Mouse (Mus musculus): ENCODE measurements at regions not wholly inside any gene's neighbourhood (a gene's known extent, or its start where the extent isn't known, plus 50 kb on each side); places are given as distances from the start of the nearest gene placed in this dataset.
"Not testable (repeated sequence)": the region's sequence is repeated elsewhere in the genome, so short reads cannot be mapped to it uniquely, and the experiment has no call there.

GRCm38 (mm10) chr5:4341956-4342355 is 149.8 kb downstream of the Mterf1b start:
- 20% methylated on average over 6 of the region's 6 CpGs for WGBS

GRCm38 (mm10) chr5:4344458-4344857 is 152.3 kb downstream of the Mterf1b start:
- no peaks in the 10 kb centered on the region for H3K36me3 ChIP-seq (ENCODE audit: insufficient read depth, low read length)
- H3K4me3 ChIP-seq (ENCODE audit: low read depth, low read length): no peak overlapping the region
- 81% methylated on average over 2 of the region's 2 CpGs for WGBS
- TF ChIP-seq EP300 (IDR thresholded peaks at IDR 0.05) (no peak), CTCF (IDR thresholded peaks at IDR 0.05) (no peak)
- no peak overlapping the region for H3K9ac ChIP-seq (replicated peaks; ENCODE audit: low read depth)
- H3K27me3 ChIP-seq (replicated peaks; ENCODE audit: insufficient read depth, low read length): no peaks in the 10 kb centered on the region
- no peak for DNase-seq (ENCODE audit: low spot score)
- ATAC-seq: no peak
- no peaks in the 10 kb centered on the region for H3K9me3 ChIP-seq (ENCODE audit: low read length)
- H3K4me2 ChIP-seq (replicated peaks; ENCODE audit: low read depth, low read length): no peak overlapping the region
- H3K4me1 ChIP-seq (ENCODE audit: insufficient read depth, low read depth, low read length): no peaks in the 10 kb centered on the region
- no peak overlapping the region for H3K27ac ChIP-seq (ENCODE audit: low read length)

More at GRCm38 (mm10) chr5:4341956-4342355, 149.8 kb downstream of the Mterf1b start:
- Histone ChIP-seq H3K27me3 (replicated peaks; ENCODE audit: insufficient read depth, low read length) (no peaks in the 10 kb centered on the region), H3K9ac (replicated peaks; ENCODE audit: low read depth) (no peak overlapping the region), H3K36me3 (ENCODE audit: insufficient read depth, low read length) (no peaks in the 10 kb centered on the region), H3K4me2 (replicated peaks; ENCODE audit: low read depth, low read length) (no peak overlapping the region), H3K4me1 (ENCODE audit: insufficient read depth, low read depth, low read length) (no peaks in the 10 kb centered on the region), H3K27ac (ENCODE audit: low read length) (no peak overlapping the region), H3K9me3 (ENCODE audit: low read length) (no peaks in the 10 kb centered on the region), H3K4me3 (ENCODE audit: low read depth, low read length) (no peak overlapping the region)
- TF ChIP-seq EP300 (IDR thresholded peaks at IDR 0.05) (no peak), CTCF (IDR thresholded peaks at IDR 0.05) (no peak)
- peak; percentile 77 for ATAC-seq
- peak; percentile 62 for DNase-seq (ENCODE audit: low spot score)

GRCm38 (mm10) chr5:4348334-4348733 is 156.2 kb downstream of the Mterf1b start:
- no peaks in the 10 kb centered on the region for H3K9me3 ChIP-seq (ENCODE audit: low read length)
- H3K4me2 ChIP-seq (replicated peaks; ENCODE audit: low read depth, low read length): no peak overlapping the region
- no peaks in the 10 kb centered on the region for H3K4me1 ChIP-seq (ENCODE audit: insufficient read depth, low read depth, low read length)
- DNase-seq (ENCODE audit: low spot score) (no peak), ATAC-seq (no peak)
- 64% methylated on average over 4 of the region's 4 CpGs for WGBS
- H3K27me3 ChIP-seq (replicated peaks; ENCODE audit: insufficient read depth, low read length): no peaks in the 10 kb centered on the region
- H3K27ac ChIP-seq (ENCODE audit: low read length): no peak overlapping the region
- H3K9ac ChIP-seq (replicated peaks; ENCODE audit: low read depth): no peak overlapping the region
- TF ChIP-seq EP300 (IDR thresholded peaks at IDR 0.05) (no peak), CTCF (IDR thresholded peaks at IDR 0.05) (no peak)
- no peaks in the 10 kb centered on the region for H3K36me3 ChIP-seq (ENCODE audit: insufficient read depth, low read length)
- no peak overlapping the region for H3K4me3 ChIP-seq (ENCODE audit: low read depth, low read length)

GRCm38 (mm10) chr5:4349943-4350342 is 157.8 kb downstream of the Mterf1b start:
- no peak overlapping the region for H3K9ac ChIP-seq (replicated peaks; ENCODE audit: low read depth)
- no peaks in the 10 kb centered on the region for H3K36me3 ChIP-seq (ENCODE audit: insufficient read depth, low read length)
- no peak overlapping the region for H3K27ac ChIP-seq (ENCODE audit: low read length)
- H3K4me3 ChIP-seq (ENCODE audit: low read depth, low read length): no peak overlapping the region
- H3K4me1 ChIP-seq (ENCODE audit: insufficient read depth, low read depth, low read length): no peaks in the 10 kb centered on the region
- ATAC-seq (peak; percentile 26; the same call in 1 of the 2 replicates), DNase-seq (ENCODE audit: low spot score) (peak; percentile 29)
- no peaks in the 10 kb centered on the region for H3K27me3 ChIP-seq (replicated peaks; ENCODE audit: insufficient read depth, low read length)
- no peak overlapping the region for H3K4me2 ChIP-seq (replicated peaks; ENCODE audit: low read depth, low read length)
- no peak for TF ChIP-seq CTCF (IDR thresholded peaks at IDR 0.05)
- TF ChIP-seq EP300 (IDR thresholded peaks at IDR 0.05): no peak
- WGBS: 48% methylated on average over 2 of the region's 2 CpGs
- no peaks in the 10 kb centered on the region for H3K9me3 ChIP-seq (ENCODE audit: low read length)

- WGBS: 73% methylated on average over 7 of the region's 7 CpGs
- Histone ChIP-seq H3K27me3 (replicated peaks; ENCODE audit: insufficient read depth, low read length) (no peaks in the 10 kb centered on the region), H3K4me2 (replicated peaks; ENCODE audit: low read depth, low read length) (no peak overlapping the region), H3K9me3 (ENCODE audit: low read length) (no peaks in the 10 kb centered on the region), H3K36me3 (ENCODE audit: insufficient read depth, low read length) (no peaks in the 10 kb centered on the region), H3K9ac (replicated peaks; ENCODE audit: low read depth) (no peak overlapping the region), H3K4me1 (ENCODE audit: insufficient read depth, low read depth, low read length) (no peaks in the 10 kb centered on the region), H3K27ac (ENCODE audit: low read length) (no peak overlapping the region), H3K4me3 (ENCODE audit: low read depth, low read length) (no peak overlapping the region)
- ATAC-seq (no peak), DNase-seq (ENCODE audit: low spot score) (no peak)
- TF ChIP-seq CTCF (IDR thresholded peaks at IDR 0.05): no peak
- TF ChIP-seq EP300 (IDR thresholded peaks at IDR 0.05): no peak
These were observed 163.6 kb downstream of the Mterf1b start for GRCm38 (mm10) chr5:4355609-4356224.

- H3K27me3 ChIP-seq (replicated peaks; ENCODE audit: insufficient read depth, low read length); H3K36me3 ChIP-seq (ENCODE audit: insufficient read depth, low read length); H3K9ac ChIP-seq (replicated peaks; ENCODE audit: low read depth); H3K4me3 ChIP-seq (ENCODE audit: low read depth, low read length); H3K9me3 ChIP-seq (ENCODE audit: low read length); H3K27ac ChIP-seq (ENCODE audit: low read length); H3K4me2 ChIP-seq (replicated peaks; ENCODE audit: low read depth, low read length); H3K4me1 ChIP-seq (ENCODE audit: insufficient read depth, low read depth, low read length): not testable (repeated sequence)
- DNase-seq (ENCODE audit: low spot score) (peak; percentile 34), ATAC-seq (peak; percentile 54)
These were observed 164.5 kb downstream of the Mterf1b start for GRCm38 (mm10) chr5:4356555-4357273.

GRCm38 (mm10) chr5:4361547-4361946 is 169.4 kb downstream of the Mterf1b start:
- not testable (repeated sequence) for H3K27ac ChIP-seq (ENCODE audit: low read length)

GRCm38 (mm10) chr5:4384719-4385118 is 192.6 kb downstream of the Mterf1b start:
- H3K4me1 ChIP-seq (ENCODE audit: insufficient read depth, low read depth, low read length); DNase-seq (ENCODE audit: low spot score); H3K27me3 ChIP-seq (replicated peaks; ENCODE audit: insufficient read depth, low read length); H3K9me3 ChIP-seq (ENCODE audit: low read length); H3K4me2 ChIP-seq (replicated peaks; ENCODE audit: low read depth, low read length); H3K27ac ChIP-seq (ENCODE audit: low read length); H3K36me3 ChIP-seq (ENCODE audit: insufficient read depth, low read length); H3K4me3 ChIP-seq (ENCODE audit: low read depth, low read length); H3K9ac ChIP-seq (replicated peaks; ENCODE audit: low read depth); ATAC-seq: not testable (repeated sequence)
- 51% methylated on average over 7 of the region's 7 CpGs for WGBS

More at GRCm38 (mm10) chr5:4361547-4361946, 169.4 kb downstream of the Mterf1b start:
- H3K4me3 ChIP-seq (ENCODE audit: low read depth, low read length); H3K4me1 ChIP-seq (ENCODE audit: insufficient read depth, low read depth, low read length); H3K27me3 ChIP-seq (replicated peaks; ENCODE audit: insufficient read depth, low read length); DNase-seq (ENCODE audit: low spot score); H3K36me3 ChIP-seq (ENCODE audit: insufficient read depth, low read length); H3K4me2 ChIP-seq (replicated peaks; ENCODE audit: low read depth, low read length); H3K9me3 ChIP-seq (ENCODE audit: low read length); H3K9ac ChIP-seq (replicated peaks; ENCODE audit: low read depth); ATAC-seq: not testable (repeated sequence)
- 77% methylated on average over 6 of the region's 6 CpGs for WGBS

Data from lung, postnatal 0 days (tissue).